Mouse (Mus musculus) olfactory bulb, adult 2 months (tissue): ENCODE measurements around the gene Hsp90aa1. TPM values are rescaled to one million over a fixed set of nuclear protein-coding genes. Genes with fewer than 3 reads are reported as not detected.
"Not testable (repeated sequence)": the region's sequence is repeated elsewhere in the genome, so short reads cannot be mapped to it uniquely, and the experiment has no call there.

ENCODE experiments used
- H3K27ac ChIP-seq: fragments of 200-500 bp; 2 replicates; pipeline ENCODE4 v1.5.1; 2012; ENCODE audit warnings: low read depth, low read length; ENCODE audit not compliant: insufficient read depth
- H3K4me1 ChIP-seq: fragments of 200-500 bp; 2 replicates; pipeline ENCODE4 v1.6.1; 2012; ENCODE audit warnings: low read length; ENCODE audit not compliant: control insufficient read depth, insufficient read depth
- H3K4me3 ChIP-seq: fragments of 200-500 bp; 2 replicates; pipeline ENCODE4 v1.5.1; 2012; ENCODE audit warnings: mild to moderate bottlenecking, low read depth, low read length, moderate library complexity; ENCODE audit not compliant: insufficient read depth
- CTCF ChIP-seq: fragments of 200-500 bp; IDR thresholded peaks from 2 replicates; pipeline ENCODE4 v1.5.1; 2012; ENCODE audit warnings: low read depth, mild to moderate bottlenecking, low read length, moderate library complexity; ENCODE audit not compliant: insufficient read depth
- POLR2A ChIP-seq: fragments of 200-500 bp; IDR thresholded peaks from 2 replicates; pipeline ENCODE4 v1.6.1; 2012; ENCODE audit warnings: mild to moderate bottlenecking, low read depth, low read length, moderate library complexity; ENCODE audit not compliant: insufficient read depth
- WGBS: fragments of 180-500 bp; shearing (Covaris S2); methylation state at CpG from one replicate; pipeline ENCODE4 v1.1.7; 2018; 5-methylcytosine and 5-hydroxymethylcytosine counted together
- polyA plus RNA-seq: library from polyadenylated mRNA; stranded (reverse); fragments of >200 nt; gene quantifications from 2 replicates; pipeline ENCODE4 v1.2.4, GENCODE M21; 2012; ENCODE audit warnings: low replicate concordance; ENCODE audit not compliant: missing spikeins, insufficient read depth, insufficient read length

Hsp90aa1 gene
- polyA plus RNA-seq, 1 experiment, result 553 TPM

DNA sequence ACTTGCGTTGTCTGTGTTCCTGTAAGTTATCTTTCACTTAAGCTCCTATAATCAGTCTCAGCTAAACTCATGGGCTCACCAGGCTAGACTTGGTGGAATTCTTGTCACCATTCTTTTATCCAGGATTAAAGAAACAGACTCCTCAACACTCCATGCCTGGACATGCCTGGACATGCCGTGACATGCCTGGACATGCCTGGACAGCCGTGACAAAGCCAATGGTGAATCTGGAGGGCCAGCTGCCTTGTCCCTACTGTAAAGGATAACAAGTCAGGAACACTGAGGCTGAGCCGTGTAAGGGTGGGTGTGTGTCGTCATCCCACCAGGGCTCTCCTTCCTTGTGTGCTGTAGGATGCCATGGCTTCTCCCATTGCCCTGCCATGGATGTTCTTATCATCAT lies 22.5 kb upstream of the Hsp90aa1 start:
- TF ChIP-seq CTCF (no peak), POLR2A (no peak)

GRCm38 (mm10) chr12:110716004-110716403 lies 13.5 kb upstream of the Hsp90aa1 start:
- Histone ChIP-seq H3K27ac (no peak overlapping the region), H3K4me3 (no peak overlapping the region), H3K4me1 (no peaks in the 10 kb centered on the region)
- WGBS, result 51% methylated on average over 5 of the region's 5 CpGs
- no peak for TF ChIP-seq CTCF
- TF ChIP-seq POLR2A, result no peak

More for the DNA sequence above, 22.5 kb upstream of the Hsp90aa1 start:
- H3K4me3 ChIP-seq, result no peak overlapping the region
- 94% methylated on average over 5 of the region's 5 CpGs for WGBS
- no peaks in the 10 kb centered on the region for H3K4me1 ChIP-seq
- H3K27ac ChIP-seq, result no peak overlapping the region

DNA sequence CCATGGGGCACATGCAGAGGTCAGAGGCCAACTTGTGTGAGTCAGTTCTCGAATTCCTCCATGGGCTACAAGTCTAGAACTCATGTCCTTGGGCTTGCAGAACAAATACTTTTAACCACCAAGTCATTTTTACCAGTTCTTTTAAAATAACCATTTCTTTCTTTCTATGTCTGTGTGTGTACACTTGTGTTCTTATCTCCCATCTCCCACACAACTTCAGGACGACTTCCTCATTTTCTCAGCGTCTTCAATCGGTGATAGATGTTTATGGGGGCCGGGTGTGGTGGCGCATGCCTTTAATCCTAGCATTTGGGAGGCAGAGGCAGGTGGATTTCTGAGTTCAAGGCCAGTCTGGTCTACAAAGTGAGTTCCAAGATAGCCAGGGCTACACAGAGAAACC lies 11.7 kb upstream of the Hsp90aa1 start:
- Histone ChIP-seq H3K4me1 (no peaks in the 10 kb centered on the region), H3K4me3 (no peak overlapping the region), H3K27ac (no peak overlapping the region)
- TF ChIP-seq CTCF (no peak), POLR2A (no peak)
- 96% methylated on average over 6 of the region's 6 CpGs for WGBS

GRCm38 (mm10) chr12:110713784-110714183 lies 11.3 kb upstream of the Hsp90aa1 start:
- no peaks in the 10 kb centered on the region for H3K4me1 ChIP-seq
- no peak overlapping the region for H3K4me3 ChIP-seq
- H3K27ac ChIP-seq, result no peak overlapping the region
- TF ChIP-seq CTCF (no peak), POLR2A (no peak)
- 92% methylated on average over 6 of the region's 6 CpGs for WGBS

DNA sequence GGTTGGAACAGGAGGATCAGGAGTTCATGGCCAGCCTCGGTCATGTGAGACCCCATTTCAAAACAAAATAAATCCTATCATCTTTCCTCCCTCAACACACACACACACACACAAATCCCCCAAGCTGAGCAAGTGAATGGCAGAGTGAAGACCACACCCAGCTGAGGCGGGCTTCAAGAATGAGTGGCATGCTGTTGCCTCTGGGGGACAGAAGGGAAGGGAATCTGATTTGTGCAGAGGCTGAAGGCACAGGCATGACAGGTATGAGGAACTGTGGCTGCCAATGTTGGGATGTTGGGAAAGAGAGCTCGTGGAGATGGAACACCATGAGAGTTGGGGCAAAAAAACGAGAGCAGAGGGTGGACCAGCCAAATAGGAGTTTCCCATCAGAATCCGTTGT lies 8.7 kb upstream of the Hsp90aa1 start:
- no peak overlapping the region for H3K4me3 ChIP-seq
- no peak overlapping the region for H3K27ac ChIP-seq
- WGBS, result 75% methylated on average over 5 of the region's 5 CpGs
- no peak for TF ChIP-seq POLR2A
- no peak for TF ChIP-seq CTCF
- peaks cover 9% of the 10 kb centered on the region; the same call in 1 of the 2 replicates for H3K4me1 ChIP-seq

GRCm38 (mm10) chr12:110707451-110707850 lies 4.9 kb upstream of the Hsp90aa1 start:
- no peak overlapping the region for H3K27ac ChIP-seq
- H3K4me3 ChIP-seq, result no peak overlapping the region
- peaks cover 13% of the 10 kb centered on the region; the same call in 1 of the 2 replicates for H3K4me1 ChIP-seq
- TF ChIP-seq POLR2A (no peak), CTCF (no peak)
- 90% methylated on average over 7 of the region's 7 CpGs for WGBS

- 5% methylated on average over 27 of the region's 27 CpGs for WGBS
- Histone ChIP-seq H3K27ac (peak overlapping the region; percentile 73), H3K4me1 (peaks cover 13% of the 10 kb centered on the region; the same call in 1 of the 2 replicates), H3K4me3 (peak overlapping the region; percentile 35)
- TF ChIP-seq POLR2A (no peak), CTCF (no peak)
Measured at GRCm38 (mm10) chr12:110706337-110707231, 4.1 kb upstream of the Hsp90aa1 start.

GRCm38 (mm10) chr12:110705419-110705818 lies 2.9 kb upstream of the Hsp90aa1 start:
- 88% methylated on average over 4 of the region's 4 CpGs for WGBS
- not testable (repeated sequence) for H3K27ac ChIP-seq, H3K4me3 ChIP-seq
- peaks cover 13% of the 10 kb centered on the region; the same call in 1 of the 2 replicates for H3K4me1 ChIP-seq

DNA sequence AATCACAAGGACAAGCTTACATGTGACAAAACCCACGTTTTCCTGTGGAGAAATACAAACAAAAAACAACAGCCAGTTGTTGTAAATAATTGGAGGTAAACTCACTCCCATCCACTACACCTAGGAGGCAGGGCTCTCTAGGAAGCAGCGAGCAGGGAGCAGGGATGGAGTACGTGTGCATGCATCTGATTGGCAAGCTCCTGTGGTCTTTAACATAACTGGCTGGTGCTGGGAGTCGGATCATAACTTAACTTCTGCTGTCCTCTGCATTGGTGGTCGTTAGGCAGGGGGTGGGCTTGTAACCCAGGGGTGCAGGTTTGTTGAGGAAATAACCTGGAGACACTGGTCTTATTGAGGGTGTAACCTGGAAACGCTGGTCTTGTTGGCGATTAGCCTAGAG lies 1.2 kb upstream of the Hsp90aa1 start:
- no peak overlapping the region for H3K27ac ChIP-seq
- WGBS, result 80% methylated on average over 7 of the region's 7 CpGs
- TF ChIP-seq CTCF (no peak), POLR2A (no peak)
- H3K4me3 ChIP-seq, result no peak overlapping the region
- peaks cover 13% of the 10 kb centered on the region for H3K4me1 ChIP-seq
